Mouse (Mus musculus) forebrain, embryonic 13.5 days (tissue): ENCODE measurements around the gene Tdrd3. TPM values are rescaled to one million over a fixed set of nuclear protein-coding genes. Genes with fewer than 3 reads are reported as not detected.

Source experiments
- ATAC-seq: fragments of 200-750 bp; cut with Nextera tagmentation; 2 replicates; pipeline ENCODE4 v1.8.0; 2017
- H3K27ac ChIP-seq: fragments of 300-500 bp; sonication (generic); 2 replicates; pipeline ENCODE4 v1.5.1; 2015; ENCODE audit warnings: inconsistent platforms, mild to moderate bottlenecking, moderate library complexity
- H3K27me3 ChIP-seq: fragments of 300-500 bp; sonication (generic); 2 replicates; pipeline ENCODE4 v1.6.1; 2015; ENCODE audit warnings: mild to moderate bottlenecking, inconsistent platforms
- H3K36me3 ChIP-seq: fragments of 300-500 bp; sonication (generic); 2 replicates; pipeline ENCODE4 v1.6.1; 2015; ENCODE audit warnings: mild to moderate bottlenecking, inconsistent platforms; ENCODE audit not compliant: poor library complexity, severe bottlenecking
- H3K4me1 ChIP-seq: fragments of 300-500 bp; sonication (generic); 2 replicates; pipeline ENCODE4 v1.6.1; 2015; ENCODE audit warnings: inconsistent platforms
- H3K4me2 ChIP-seq: fragments of 300-500 bp; sonication (generic); 2 replicates; pipeline ENCODE4 v1.6.1; 2015; ENCODE audit warnings: inconsistent platforms, mild to moderate bottlenecking, moderate library complexity
- H3K4me3 ChIP-seq: fragments of 300-500 bp; sonication (generic); 2 replicates; pipeline ENCODE4 v1.5.1; 2015; ENCODE audit warnings: mild to moderate bottlenecking, inconsistent platforms
- H3K9ac ChIP-seq: fragments of 300-500 bp; sonication (generic); 2 replicates; pipeline ENCODE4 v1.6.1; 2015; ENCODE audit warnings: mild to moderate bottlenecking, inconsistent platforms
- H3K9me3 ChIP-seq: fragments of 300-500 bp; sonication (generic); replicated peaks from 2 replicates; pipeline ENCODE4 v1.6.1; 2016; ENCODE audit warnings: inconsistent platforms
- WGBS: fragments of 180-500 bp; shearing (Covaris S2); methylation state at CpG from one replicate; pipeline ENCODE4 v1.1.7; 2015; 5-methylcytosine and 5-hydroxymethylcytosine counted together
- polyA plus RNA-seq: library from polyadenylated mRNA; unstranded; fragments of >200 nt; fragmentation: Nextera tagmentation; extraction: Ambion mirVana; gene quantifications from 2 replicates; pipeline ENCODE4 v1.2.1, GENCODE M21; 2015

Tdrd3 gene
- polyA plus RNA-seq, result 48.1 and 48.2 TPM in 2 replicates

GRCm38 (mm10) chr14:87415808-87416721, at the start of gene Tdrd3:
Gene Tdrd3, plus strand, starts transcription at chr14:87416639.
- Histone ChIP-seq H3K4me3 (peak within 1 kb of the TSS; percentile 78), H3K9me3 (no peaks in the 10 kb centered on the region), H3K9ac (peak within 1 kb of the TSS; percentile 92), H3K4me2 (peak within 1 kb of the TSS; percentile 75), H3K36me3 (no peaks in the 10 kb centered on the region), H3K27ac (peak within 1 kb of the TSS; percentile 99), H3K27me3 (no peaks in the 10 kb centered on the region), H3K4me1 (peaks cover 30% of the 10 kb centered on the region)
- under 1% methylated on average over 85 of the region's 85 CpGs for WGBS
- ATAC-seq, result peak; percentile 97

- 68% methylated on average over 3 of the region's 3 CpGs for WGBS
- Histone ChIP-seq H3K27ac (no peak overlapping the region), H3K4me1 (no peaks in the 10 kb centered on the region)
Measured at GRCm38 (mm10) chr14:87367169-87367568, 49.3 kb upstream of the Tdrd3 start.

DNA sequence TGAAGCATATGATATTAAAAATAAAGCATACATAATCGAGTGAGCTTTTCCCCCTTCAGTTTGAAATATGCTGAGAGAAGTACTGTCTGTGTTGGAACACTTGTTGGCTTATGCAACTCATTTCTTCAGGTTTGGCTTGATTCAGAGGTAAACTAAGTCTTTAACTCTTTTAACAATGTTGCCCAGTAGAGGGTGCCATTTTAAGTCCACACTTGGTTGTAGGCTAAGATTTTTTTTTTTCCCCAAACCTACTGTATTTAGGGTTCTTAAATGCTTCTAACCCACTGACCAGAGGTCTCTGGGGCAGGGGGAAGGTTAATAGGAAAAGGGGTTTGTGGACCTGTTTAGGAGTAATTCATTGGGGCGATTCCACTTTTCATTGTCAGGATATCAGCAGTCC, 33.4 kb upstream of the Tdrd3 start:
- H3K4me3 ChIP-seq, result no peak overlapping the region
- H3K27me3 ChIP-seq, result no peaks in the 10 kb centered on the region
- H3K4me2 ChIP-seq, result no peak overlapping the region
- no peaks in the 10 kb centered on the region for H3K36me3 ChIP-seq
- no peak for ATAC-seq
- no peaks in the 10 kb centered on the region for H3K4me1 ChIP-seq
- 76% methylated on average over 2 of the region's 2 CpGs for WGBS
- H3K9ac ChIP-seq, result no peak overlapping the region
- no peak overlapping the region for H3K27ac ChIP-seq
- H3K9me3 ChIP-seq, result no peaks in the 10 kb centered on the region

More at GRCm38 (mm10) chr14:87367169-87367568, 49.3 kb upstream of the Tdrd3 start:
- H3K9ac ChIP-seq, result no peak overlapping the region
- no peak overlapping the region for H3K4me2 ChIP-seq
- H3K4me3 ChIP-seq, result no peak overlapping the region
- H3K36me3 ChIP-seq, result no peaks in the 10 kb centered on the region
- H3K9me3 ChIP-seq, result no peaks in the 10 kb centered on the region
- H3K27me3 ChIP-seq, result no peaks in the 10 kb centered on the region
- ATAC-seq, result no peak

DNA sequence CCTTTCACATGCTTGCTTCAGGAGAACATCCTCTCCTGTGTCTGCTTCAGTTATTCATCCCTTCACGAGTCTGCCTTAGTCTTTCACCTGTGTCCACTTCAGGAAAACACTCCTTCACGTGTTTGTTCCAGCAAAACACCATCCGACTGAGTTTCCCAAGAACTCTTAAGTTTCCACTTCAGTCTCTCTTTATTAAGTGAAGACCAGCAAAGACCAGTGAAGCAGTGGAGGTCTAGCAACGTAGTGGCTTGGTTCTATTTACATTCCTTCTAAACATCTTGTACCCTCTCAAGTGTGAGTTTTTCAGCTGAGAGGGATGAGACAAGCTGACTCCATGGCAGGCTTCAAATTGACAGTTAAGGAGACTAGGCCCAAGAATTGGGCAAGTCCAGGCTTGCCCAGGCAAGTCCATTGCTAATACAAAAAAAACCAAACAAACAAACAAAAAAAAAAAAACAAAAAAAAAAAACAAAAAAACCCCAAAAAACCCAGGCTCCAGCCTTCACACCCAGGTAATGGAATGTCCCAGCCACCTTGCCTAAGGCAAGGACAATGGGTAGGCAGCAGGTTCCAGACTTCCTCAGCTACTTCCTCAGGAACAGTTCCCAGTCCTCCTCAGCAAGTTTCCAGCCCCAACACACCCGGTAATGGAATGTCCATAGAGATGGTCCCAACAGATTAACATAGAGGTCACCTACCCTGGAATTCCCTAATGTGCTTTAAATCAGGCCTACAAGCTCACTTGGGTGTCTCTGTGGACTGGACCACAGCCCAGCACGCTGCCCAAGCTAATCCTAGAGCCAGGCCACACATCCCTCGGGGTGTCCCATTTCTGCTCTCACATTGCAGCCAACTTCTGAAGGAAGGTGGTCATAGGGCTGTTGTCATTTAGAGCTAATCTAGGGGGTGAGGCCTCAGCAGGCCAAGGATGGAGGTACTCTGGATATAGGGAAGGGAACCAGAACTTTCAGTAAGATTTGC, 31.9 kb upstream of the Tdrd3 start:
- WGBS, result 87% methylated on average over 7 of the region's 7 CpGs
- H3K9ac ChIP-seq, result no peak overlapping the region
- no peak overlapping the region for H3K4me3 ChIP-seq
- no peak overlapping the region for H3K27ac ChIP-seq
- H3K9me3 ChIP-seq, result no peaks in the 10 kb centered on the region
- no peaks in the 10 kb centered on the region for H3K36me3 ChIP-seq
- no peak overlapping the region for H3K4me2 ChIP-seq
- H3K27me3 ChIP-seq, result no peaks in the 10 kb centered on the region
- H3K4me1 ChIP-seq, result no peaks in the 10 kb centered on the region
- no peak for ATAC-seq

- H3K4me2 ChIP-seq, result no peak overlapping the region
- no peaks in the 10 kb centered on the region for H3K36me3 ChIP-seq
- no peak for ATAC-seq
- H3K9ac ChIP-seq, result no peak overlapping the region
- no peaks in the 10 kb centered on the region for H3K27me3 ChIP-seq
- 0 out of 2 replicates have a peak, but pooled peaks cover 3% of the 10 kb centered on the region for H3K9me3 ChIP-seq
- no peak overlapping the region for H3K27ac ChIP-seq
- no peak overlapping the region for H3K4me3 ChIP-seq
- 82% methylated on average over 3 of the region's 3 CpGs for WGBS
- H3K4me1 ChIP-seq, result no peaks in the 10 kb centered on the region
Measured at GRCm38 (mm10) chr14:87393096-87393495, 23.3 kb upstream of the Tdrd3 start.

- no peak overlapping the region for H3K4me3 ChIP-seq
- no peaks in the 10 kb centered on the region for H3K27me3 ChIP-seq
- H3K9me3 ChIP-seq, result 0 out of 2 replicates have a peak, but pooled peaks cover 3% of the 10 kb centered on the region
- H3K4me2 ChIP-seq, result no peak overlapping the region
- no peak for ATAC-seq
- H3K36me3 ChIP-seq, result no peaks in the 10 kb centered on the region
- H3K9ac ChIP-seq, result no peak overlapping the region
- WGBS, result 41% methylated on average over 5 of the region's 5 CpGs
- H3K4me1 ChIP-seq, result no peaks in the 10 kb centered on the region
- no peak overlapping the region for H3K27ac ChIP-seq
Measured at GRCm38 (mm10) chr14:87396643-87397042, 19.8 kb upstream of the Tdrd3 start.

DNA sequence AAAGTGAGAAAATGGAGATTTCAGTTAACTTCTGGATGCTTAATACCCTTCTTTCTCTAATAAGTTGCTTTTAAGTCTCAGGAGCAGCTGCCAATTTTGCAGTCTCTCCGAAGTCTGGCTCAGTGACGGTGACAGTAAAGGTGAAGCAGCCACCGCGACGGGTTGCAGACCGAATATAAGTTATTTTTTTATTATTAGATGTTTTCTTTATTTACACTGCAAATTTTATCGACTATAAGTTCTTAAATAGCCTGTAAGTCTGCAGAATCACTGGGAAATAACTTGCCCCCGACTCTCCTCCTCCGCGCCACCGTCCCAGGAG, 992 bp upstream of the Tdrd3 start:
- ATAC-seq, result no peak

DNA sequence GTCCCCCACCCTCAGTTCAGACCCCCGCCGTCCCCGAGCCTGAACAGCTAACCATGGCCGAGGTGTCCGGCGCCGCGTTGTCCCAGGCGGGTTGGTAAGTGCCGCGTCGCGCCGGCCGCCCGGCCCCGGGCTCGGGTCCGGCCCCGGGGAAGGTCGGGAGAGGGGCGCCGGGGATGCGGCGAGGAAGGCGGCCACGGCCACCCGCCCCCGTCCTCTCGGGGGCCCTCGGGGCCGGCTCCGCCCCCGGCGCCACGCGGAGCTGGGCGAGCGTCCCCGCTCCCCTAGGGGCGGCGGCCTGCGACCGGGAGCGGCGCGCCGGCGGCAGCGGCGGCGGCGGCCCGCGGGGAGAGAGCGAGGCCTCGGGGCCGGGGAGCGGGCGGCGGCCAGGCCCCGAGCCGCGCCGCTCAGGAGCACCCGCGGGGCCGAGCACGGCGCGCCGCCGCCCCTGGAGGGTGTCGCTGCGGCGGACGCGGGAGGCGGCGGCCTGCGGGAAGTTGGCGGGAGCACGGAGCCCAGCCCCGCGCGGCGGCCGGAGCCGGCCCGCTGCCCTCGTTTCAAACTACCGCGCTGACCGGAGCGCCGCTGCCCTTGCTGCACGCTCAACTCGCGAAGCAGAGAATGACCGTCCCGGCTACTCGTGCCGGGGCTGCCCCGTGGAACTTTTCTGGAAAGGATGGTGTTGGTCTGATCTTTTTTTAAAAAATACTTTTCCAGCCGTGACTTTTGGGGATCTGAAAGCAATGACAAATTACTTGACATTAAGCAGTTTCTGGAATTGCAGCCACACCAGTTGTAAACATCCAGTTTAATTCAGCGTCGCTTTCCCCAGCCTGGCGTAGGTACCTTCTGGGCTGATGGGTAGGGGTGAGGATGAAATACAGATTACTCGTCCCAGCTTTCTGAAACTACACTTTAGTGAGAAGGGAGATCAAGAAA, 584 bp downstream of the Tdrd3 start:
- no peaks in the 10 kb centered on the region for H3K36me3 ChIP-seq
- under 1% methylated on average over 73 of the region's 109 CpGs for WGBS
- peak overlapping the region; percentile 99 for H3K27ac ChIP-seq
- peak overlapping the region; percentile 75 for H3K4me2 ChIP-seq
- H3K4me3 ChIP-seq, result peak overlapping the region; percentile 78
- H3K27me3 ChIP-seq, result no peaks in the 10 kb centered on the region
- H3K9me3 ChIP-seq, result no peaks in the 10 kb centered on the region
- H3K4me1 ChIP-seq, result peaks cover 32% of the 10 kb centered on the region
- peak; percentile 75 for ATAC-seq
- H3K9ac ChIP-seq, result peak overlapping the region; percentile 92

More for the DNA sequence above, 992 bp upstream of the Tdrd3 start:
- H3K9ac ChIP-seq, result no peak overlapping the region
- H3K4me2 ChIP-seq, result peak overlapping the region; percentile 75
- 1% methylated on average over 11 of the region's 11 CpGs for WGBS
- no peaks in the 10 kb centered on the region for H3K9me3 ChIP-seq
- no peaks in the 10 kb centered on the region for H3K27me3 ChIP-seq
- no peak overlapping the region for H3K27ac ChIP-seq
- H3K4me3 ChIP-seq, result peak overlapping the region; percentile 78
- H3K4me1 ChIP-seq, result peaks cover 28% of the 10 kb centered on the region
- H3K36me3 ChIP-seq, result no peaks in the 10 kb centered on the region

DNA sequence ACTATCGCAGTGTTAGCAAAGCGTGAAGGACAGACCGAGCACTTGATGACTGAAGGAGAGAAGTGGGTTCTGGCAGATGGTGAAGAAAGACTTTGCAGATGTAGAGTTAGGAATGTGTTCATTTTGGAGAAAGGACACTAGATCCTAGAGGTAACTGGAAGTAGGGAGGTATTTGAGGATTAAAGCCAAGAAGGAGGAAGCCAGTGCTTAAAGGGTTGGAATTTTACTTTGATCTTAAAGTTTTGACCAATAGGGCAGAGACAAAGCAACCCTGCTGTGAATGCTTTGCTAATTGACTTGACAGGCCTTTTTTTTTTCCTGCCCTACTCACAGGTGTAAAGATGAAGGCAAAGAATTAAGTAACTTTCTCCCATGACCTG, 1.2 kb downstream of the Tdrd3 start:
- no peaks in the 10 kb centered on the region for H3K36me3 ChIP-seq
- no peak for ATAC-seq
- H3K4me1 ChIP-seq, result peaks cover 32% of the 10 kb centered on the region
- 0% methylated on average over 3 of the region's 3 CpGs for WGBS
- no peaks in the 10 kb centered on the region for H3K9me3 ChIP-seq
- H3K4me2 ChIP-seq, result peak overlapping the region; percentile 75
- H3K27ac ChIP-seq, result peak overlapping the region; percentile 99
- H3K9ac ChIP-seq, result peak overlapping the region; percentile 92
- H3K4me3 ChIP-seq, result peak overlapping the region; percentile 78
- H3K27me3 ChIP-seq, result no peaks in the 10 kb centered on the region

DNA sequence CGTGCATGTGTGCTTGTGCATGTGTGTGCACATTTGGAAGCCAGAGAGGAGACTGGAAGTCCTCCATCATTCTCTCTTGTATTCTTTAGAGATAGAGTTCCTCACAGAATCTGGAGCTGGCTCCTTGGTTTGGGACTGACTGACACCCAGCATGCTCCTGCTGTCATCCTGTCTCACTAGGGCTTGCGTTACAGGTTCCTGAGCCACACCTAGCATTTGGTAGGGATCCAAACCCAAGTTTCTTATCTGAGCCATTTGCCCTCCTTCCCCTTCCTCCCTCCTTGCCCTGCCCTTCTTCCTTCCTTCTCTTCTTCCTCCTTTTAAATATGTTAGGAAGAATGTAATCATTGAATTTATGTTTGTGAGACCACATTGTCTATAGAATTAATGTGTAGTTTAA, 3.3 kb downstream of the Tdrd3 start:
- H3K27ac ChIP-seq, result no peak overlapping the region
- no peak overlapping the region for H3K9ac ChIP-seq
- no peak for ATAC-seq
- peaks cover 32% of the 10 kb centered on the region for H3K4me1 ChIP-seq
- no peaks in the 10 kb centered on the region for H3K36me3 ChIP-seq
- H3K4me3 ChIP-seq, result no peak overlapping the region
- H3K4me2 ChIP-seq, result no peak overlapping the region
- no peaks in the 10 kb centered on the region for H3K27me3 ChIP-seq
- H3K9me3 ChIP-seq, result no peaks in the 10 kb centered on the region
- 83% methylated on average over 2 of the region's 2 CpGs for WGBS

DNA sequence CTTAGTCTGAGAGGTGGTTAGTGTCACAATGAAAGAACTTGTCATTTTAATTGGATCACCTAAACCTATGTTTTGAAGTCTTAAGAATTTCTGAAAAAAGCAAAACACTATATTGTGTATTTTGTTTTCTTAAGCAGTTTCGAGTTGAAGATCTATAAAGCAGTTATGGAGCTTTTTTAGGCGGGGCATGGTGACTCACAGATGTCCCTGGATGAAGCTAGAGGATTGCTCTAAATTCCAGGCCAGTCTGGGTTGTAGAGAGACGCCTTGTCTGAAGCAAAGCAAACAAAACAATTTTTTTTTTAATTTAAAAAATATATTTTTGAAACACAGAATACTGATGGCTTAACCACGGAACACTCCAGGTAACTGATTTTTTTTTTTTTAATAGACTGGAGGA, 4.1 kb downstream of the Tdrd3 start:
- no peak for ATAC-seq
- peaks cover 29% of the 10 kb centered on the region for H3K4me1 ChIP-seq
- H3K27ac ChIP-seq, result no peak overlapping the region
- no peak overlapping the region for H3K9ac ChIP-seq
- no peak overlapping the region for H3K4me3 ChIP-seq
- no peaks in the 10 kb centered on the region for H3K36me3 ChIP-seq
- WGBS, result 57% methylated on average over 4 of the region's 4 CpGs
- no peaks in the 10 kb centered on the region for H3K9me3 ChIP-seq
- H3K27me3 ChIP-seq, result no peaks in the 10 kb centered on the region
- no peak overlapping the region for H3K4me2 ChIP-seq
